Mouse (Mus musculus) hindbrain, embryonic 16.5 days (tissue): Measurements from ENCODE around the gene Supt6. TPM values are rescaled to one million over a fixed set of nuclear protein-coding genes. Genes with fewer than 3 reads are reported as not detected.
"Not testable (repeated sequence)": the region's sequence is repeated elsewhere in the genome, so short reads cannot be mapped to it uniquely, and the experiment has no call there.

Source experiments
- ATAC-seq: fragments of 200-750 bp; cut with Nextera tagmentation; 2 replicates; pipeline ENCODE4 v1.8.0; 2017; ENCODE audit warnings: moderate TSS enrichment, moderate library complexity
- H3K27ac ChIP-seq: fragments of 300-500 bp; sonication (generic); 2 replicates; pipeline ENCODE4 v1.5.1; 2014; ENCODE audit warnings: low read depth, mild to moderate bottlenecking, control low read depth, low read length, moderate library complexity
- H3K27me3 ChIP-seq: fragments of 300-500 bp; sonication (generic); replicated peaks from 2 replicates; pipeline ENCODE4 v1.6.1; 2014; ENCODE audit warnings: low read length; ENCODE audit not compliant: control insufficient read depth, insufficient read depth
- H3K36me3 ChIP-seq: fragments of 300-500 bp; sonication (generic); 2 replicates; pipeline ENCODE4 v1.6.1; 2014; ENCODE audit warnings: mild to moderate bottlenecking, low read length, moderate library complexity, mixed read lengths; ENCODE audit not compliant: control insufficient read depth, insufficient read depth
- H3K4me1 ChIP-seq: fragments of 300-500 bp; sonication (generic); 2 replicates; pipeline ENCODE4 v1.6.1; 2014; ENCODE audit warnings: low read depth, low read length; ENCODE audit not compliant: control insufficient read depth, insufficient read depth
- H3K4me2 ChIP-seq: fragments of 300-500 bp; sonication (generic); 2 replicates; pipeline ENCODE4 v1.6.1; 2014; ENCODE audit warnings: mild to moderate bottlenecking, low read length, control low read depth, moderate library complexity
- H3K4me3 ChIP-seq: fragments of 300-500 bp; sonication (generic); 2 replicates; pipeline ENCODE4 v1.5.1; 2014; ENCODE audit warnings: mild to moderate bottlenecking, low read length, control low read depth, moderate library complexity
- H3K9ac ChIP-seq: fragments of 300-500 bp; sonication (generic); 2 replicates; pipeline ENCODE4 v1.6.1; 2014; ENCODE audit warnings: low read depth, mild to moderate bottlenecking, control low read depth, low read length, moderate library complexity
- H3K9me3 ChIP-seq: fragments of 300-500 bp; sonication (generic); 2 replicates; pipeline ENCODE4 v1.6.1; 2014; ENCODE audit warnings: mild to moderate bottlenecking, low read length, moderate library complexity; ENCODE audit not compliant: control insufficient read depth
- WGBS: fragments of 180-500 bp; shearing (Covaris S2); extraction: QIAGEN DNeasy Blood & Tissue Kit; methylation state at CpG from one replicate; pipeline ENCODE4 v1.1.7; 2014; 5-methylcytosine and 5-hydroxymethylcytosine counted together
- polyA plus RNA-seq: library from polyadenylated mRNA; unstranded; fragments of >200 nt; fragmentation: Nextera tagmentation; extraction: Ambion mirVana; gene quantifications from 2 replicates; pipeline ENCODE4 v1.2.1, GENCODE M21; 2015

Supt6 gene
- polyA plus RNA-seq, 1 experiment from 2014 or later: 21.5 TPM

GRCm38 (mm10) chr11:78189234-78190040 is 56.4 kb downstream of the Supt6 start:
- peaks cover 9% of the 10 kb centered on the region for H3K4me1 ChIP-seq
- WGBS: under 1% methylated on average over 37 of the region's 42 CpGs
- H3K9ac ChIP-seq: peak overlapping the region; percentile 93
- H3K9me3 ChIP-seq: no peaks in the 10 kb centered on the region
- peak overlapping the region; percentile 89 for H3K27ac ChIP-seq
- H3K4me3 ChIP-seq: peak overlapping the region; percentile 78
- peak; percentile 82 for ATAC-seq
- H3K36me3 ChIP-seq: peaks cover 9% of the 10 kb centered on the region; the same call in 1 of the 2 replicates
- peak overlapping the region; percentile 70 for H3K4me2 ChIP-seq
- no peaks in the 10 kb centered on the region for H3K27me3 ChIP-seq

DNA sequence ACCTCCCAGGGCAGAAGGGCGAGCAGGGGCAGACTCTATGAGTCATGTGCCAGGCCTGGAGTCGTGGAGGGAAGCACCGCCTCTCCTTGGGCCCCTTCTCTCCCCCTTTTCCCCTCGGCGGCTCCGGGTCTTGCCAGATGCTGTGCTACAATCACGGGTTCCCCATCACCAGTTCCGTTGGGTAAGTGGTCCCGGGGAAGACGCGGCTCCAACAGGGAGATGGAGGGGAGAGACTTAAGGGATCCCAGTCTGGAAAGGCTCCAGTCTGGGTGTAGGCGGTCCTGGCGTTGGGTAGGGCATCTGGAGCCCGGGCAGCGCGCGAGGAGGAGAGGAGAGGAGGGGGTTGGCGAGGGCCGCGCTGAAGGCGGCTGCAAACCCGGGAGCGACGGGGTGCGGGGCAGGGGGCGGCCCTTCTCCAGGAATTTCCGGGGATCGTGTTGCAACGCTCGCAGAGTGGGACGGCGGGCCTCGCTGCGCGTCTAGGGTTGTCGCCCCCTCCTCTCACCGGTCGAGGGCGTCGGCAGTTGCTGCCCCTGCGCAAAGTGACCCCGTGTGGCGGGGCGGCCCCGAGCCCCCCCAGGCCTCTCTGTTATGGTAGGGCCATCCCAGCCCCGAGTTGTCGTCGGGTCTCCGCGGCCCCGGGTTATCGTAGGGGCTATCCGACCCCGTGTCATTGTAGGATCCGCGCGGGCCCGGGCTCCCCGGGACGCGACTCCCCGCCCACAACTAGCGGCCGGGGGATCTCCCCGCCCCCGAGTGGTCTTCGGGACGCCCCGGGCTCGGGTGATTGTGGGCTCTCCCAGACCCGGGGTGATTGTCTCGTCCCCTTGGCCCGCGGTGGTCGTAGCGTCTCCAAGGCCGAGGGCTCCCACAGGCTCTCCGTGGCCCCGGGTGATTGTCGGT is 57.2 kb downstream of the Supt6 start, which contains the start of gene Rab34:
TSS of gene Rab34 (plus strand) at position 100 of the 903 bp plus-strand sequence.
- Histone ChIP-seq H3K27me3 (no peaks in the 10 kb centered on the region), H3K9ac (peak within 1 kb of the TSS; percentile 93), H3K4me3 (peak within 1 kb of the TSS; percentile 78), H3K9me3 (no peaks in the 10 kb centered on the region), H3K27ac (peak within 1 kb of the TSS; percentile 89), H3K4me1 (peaks cover 13% of the 10 kb centered on the region), H3K36me3 (peaks cover 9% of the 10 kb centered on the region; the same call in 1 of the 2 replicates), H3K4me2 (peak within 1 kb of the TSS; percentile 70)
- peak; percentile 80 for ATAC-seq
- under 1% methylated on average over 74 of the region's 80 CpGs for WGBS

- peaks cover 12% of the 10 kb centered on the region for H3K36me3 ChIP-seq
- 94% methylated on average over 6 of the region's 6 CpGs for WGBS
- not testable (repeated sequence) for H3K9me3 ChIP-seq, H3K9ac ChIP-seq, ATAC-seq, H3K27ac ChIP-seq, H3K27me3 ChIP-seq, H3K4me3 ChIP-seq, H3K4me2 ChIP-seq
- H3K4me1 ChIP-seq: peaks cover 24% of the 10 kb centered on the region
Measured at GRCm38 (mm10) chr11:78184702-78185101, 61.1 kb downstream of the Supt6 start.

DNA sequence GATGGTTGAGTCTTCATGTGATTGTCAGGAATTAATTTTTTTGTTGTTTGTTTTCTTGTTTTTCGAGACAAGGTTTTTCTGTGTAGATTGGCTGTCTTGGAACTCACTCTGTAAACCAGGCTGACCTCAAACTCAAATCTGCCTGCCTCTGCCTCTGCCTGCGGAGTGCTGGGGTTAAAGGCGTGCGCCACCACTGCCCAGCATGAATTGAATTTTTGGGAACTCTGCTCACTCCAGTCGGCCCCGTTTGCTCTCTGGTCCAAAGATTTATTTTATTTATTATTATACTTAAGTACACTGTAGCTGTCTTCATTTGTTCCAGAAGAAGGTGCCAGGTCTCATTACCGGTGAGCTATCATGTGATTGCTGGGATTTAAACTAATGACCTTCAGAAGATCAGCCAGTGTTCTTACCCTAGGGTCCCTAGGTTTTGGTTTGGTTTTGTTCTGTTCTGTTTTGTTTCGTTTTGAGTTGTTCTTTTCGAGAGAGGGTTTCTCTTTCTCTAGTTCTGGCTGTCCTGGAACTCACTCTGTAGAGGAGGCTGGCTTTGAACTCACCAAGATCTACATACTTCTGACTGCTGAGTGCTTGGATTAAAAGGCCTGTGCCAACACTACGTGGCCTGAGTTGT is 61.8 kb downstream of the Supt6 start:
- peak overlapping the region; percentile 54; the same call in 1 of the 2 replicates for H3K27ac ChIP-seq
- peak overlapping the region; percentile 77 for H3K4me3 ChIP-seq
- H3K4me1 ChIP-seq: peaks cover 28% of the 10 kb centered on the region
- 45% methylated on average over 10 of the region's 10 CpGs for WGBS
- peak overlapping the region; percentile 45; the same call in 1 of the 2 replicates for H3K9ac ChIP-seq
- peak overlapping the region; percentile 51 for H3K4me2 ChIP-seq
- no peaks in the 10 kb centered on the region for H3K27me3 ChIP-seq
- H3K36me3 ChIP-seq: peaks cover 12% of the 10 kb centered on the region
- H3K9me3 ChIP-seq: no peaks in the 10 kb centered on the region
- no peak for ATAC-seq

DNA sequence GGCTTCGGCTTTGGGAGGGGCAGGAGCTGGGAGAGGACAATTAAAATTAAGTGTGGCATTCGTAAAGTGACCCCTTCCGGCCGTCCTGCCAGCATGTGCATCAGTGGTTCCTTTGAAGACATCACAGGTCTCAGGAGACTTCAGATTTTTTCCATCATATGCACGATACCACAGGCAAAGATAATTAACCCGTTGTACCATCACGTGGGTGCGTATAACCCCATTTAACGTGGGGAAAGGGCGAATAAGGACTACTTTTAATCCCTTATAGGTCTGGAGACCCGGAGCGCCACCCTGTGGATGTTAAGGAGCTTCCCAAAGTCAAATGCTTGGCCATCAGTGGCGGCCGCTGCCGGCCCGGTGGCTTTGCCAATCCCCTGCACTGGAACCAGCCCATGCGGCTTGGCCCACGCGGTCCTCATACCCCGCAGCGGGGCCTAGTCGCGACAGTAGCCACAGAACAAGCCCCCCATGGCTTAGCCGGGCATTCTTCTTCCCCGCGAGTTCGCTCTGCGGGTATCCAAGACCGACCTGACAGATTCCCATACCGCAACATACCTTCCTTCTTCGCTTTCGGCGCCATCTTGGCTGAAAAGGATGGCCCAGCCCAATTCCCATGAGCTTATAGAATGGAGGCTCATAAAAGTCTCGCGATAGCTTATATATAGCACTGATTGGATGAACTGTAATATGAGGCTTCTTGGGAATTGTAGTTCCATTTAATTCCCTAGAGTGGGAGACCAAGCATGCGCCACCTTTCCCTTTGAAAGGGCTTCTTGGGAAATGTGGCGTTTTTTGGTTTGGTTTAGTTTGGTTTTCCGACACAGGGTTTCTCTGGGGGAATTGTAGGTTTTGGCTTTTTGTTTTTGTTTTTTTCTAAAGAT is 62.6 kb downstream of the Supt6 start, which contains the start of gene Rpl23a:
TSS of gene Rpl23a (minus strand) at position 624 of the 884 bp plus-strand sequence.
- under 1% methylated on average over 38 of the region's 38 CpGs for WGBS

DNA sequence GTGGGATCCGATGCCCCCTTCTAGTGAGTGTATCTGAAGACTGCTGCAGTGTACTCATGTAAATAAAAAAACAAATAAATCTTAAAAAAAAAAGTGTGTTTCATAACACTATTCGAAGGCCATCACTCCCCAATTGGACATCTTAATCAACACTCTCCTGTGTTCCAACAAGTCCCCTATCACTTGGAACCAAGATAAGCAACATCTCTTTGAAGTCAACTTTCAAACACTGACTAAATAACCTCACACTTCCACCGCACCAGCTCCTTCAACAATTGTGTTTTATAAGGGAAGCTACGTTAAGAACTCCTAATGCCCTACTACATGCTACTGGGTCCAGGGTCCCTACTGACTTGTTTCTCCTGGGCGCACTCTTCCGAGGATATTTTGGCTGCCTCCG is 63.3 kb downstream of the Supt6 start:
- H3K36me3 ChIP-seq: peaks cover 12% of the 10 kb centered on the region
- 9% methylated on average over 7 of the region's 7 CpGs for WGBS
- no peaks in the 10 kb centered on the region for H3K9me3 ChIP-seq
- H3K9ac ChIP-seq: peak overlapping the region; percentile 87
- no peaks in the 10 kb centered on the region for H3K27me3 ChIP-seq
- H3K27ac ChIP-seq: peak overlapping the region; percentile 93
- peaks cover 38% of the 10 kb centered on the region for H3K4me1 ChIP-seq
- peak overlapping the region; percentile 77 for H3K4me2 ChIP-seq
- peak overlapping the region; percentile 77 for H3K4me3 ChIP-seq
- ATAC-seq: no peak

More for the DNA sequence above, 62.6 kb downstream of the Supt6 start, which contains the start of gene Rpl23a:
- Histone ChIP-seq H3K9me3 (no peaks in the 10 kb centered on the region), H3K4me3 (peak within 1 kb of the TSS; percentile 77), H3K4me1 (peaks cover 35% of the 10 kb centered on the region), H3K36me3 (peaks cover 12% of the 10 kb centered on the region), H3K4me2 (peak within 1 kb of the TSS; percentile 77), H3K27me3 (no peaks in the 10 kb centered on the region), H3K27ac (peak within 1 kb of the TSS; percentile 93), H3K9ac (peak within 1 kb of the TSS; percentile 87)
- peak; percentile 94 for ATAC-seq

DNA sequence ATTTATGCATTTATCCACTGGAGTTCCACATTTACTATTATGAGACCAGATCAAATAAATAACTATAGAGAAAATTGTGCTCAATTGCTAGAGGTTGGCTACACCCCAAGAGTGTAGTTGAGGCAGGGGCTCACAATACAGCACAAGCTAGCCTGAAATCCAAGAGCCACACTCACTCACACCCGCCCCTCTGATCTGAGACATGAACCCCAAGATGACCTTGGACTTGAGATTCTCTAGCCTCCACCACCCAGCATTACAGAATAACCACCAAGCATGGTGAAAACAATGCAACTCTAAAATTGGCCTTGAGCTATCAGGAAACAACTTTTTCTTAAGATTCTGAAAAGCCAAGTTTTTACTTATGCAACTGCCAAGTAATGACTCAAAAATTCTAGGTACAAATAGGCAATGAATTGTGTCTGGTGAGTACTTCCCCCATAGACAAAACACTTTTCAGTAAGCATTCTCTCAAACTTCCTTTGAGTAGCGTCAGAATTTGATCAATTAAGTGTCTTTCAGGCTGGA is 63.9 kb downstream of the Supt6 start:
- Histone ChIP-seq H3K27ac (no peak overlapping the region), H3K4me1 (peaks cover 44% of the 10 kb centered on the region), H3K4me3 (peak overlapping the region; percentile 77), H3K9me3 (no peaks in the 10 kb centered on the region), H3K27me3 (no peaks in the 10 kb centered on the region), H3K36me3 (peaks cover 12% of the 10 kb centered on the region), H3K4me2 (peak overlapping the region; percentile 77), H3K9ac (peak overlapping the region; percentile 48)
- no peak for ATAC-seq
- 50% methylated on average over 2 of the region's 2 CpGs for WGBS
